Mouse (Mus musculus) stomach, postnatal 0 days (tissue): Measurements from ENCODE around the gene Eml5. TPM values are rescaled to one million over a fixed set of nuclear protein-coding genes. Genes with fewer than 3 reads are reported as not detected.

Experiments used
- ATAC-seq: fragments of 200-750 bp; cut with Nextera tagmentation; 2 replicates; pipeline ENCODE4 v1.8.0; 2017; ENCODE audit not compliant: low FRiP score, low TSS enrichment
- DNase-seq: peaks from one replicate; pipeline ENCODE4 v3.0.0-alpha.2; 2016; ENCODE audit warnings: low spot score
- H3K27ac ChIP-seq: fragments of 300-500 bp; sonication (generic); replicated peaks from 2 replicates; pipeline ENCODE4 v1.5.1; 2014; ENCODE audit warnings: mild to moderate bottlenecking, control low read depth
- H3K27me3 ChIP-seq: fragments of 300-500 bp; sonication (generic); 2 replicates; pipeline ENCODE4 v1.6.1; 2014; ENCODE audit warnings: low read length; ENCODE audit not compliant: control insufficient read depth, insufficient read depth
- H3K36me3 ChIP-seq: fragments of 300-500 bp; sonication (generic); 2 replicates; pipeline ENCODE4 v1.6.1; 2014; ENCODE audit warnings: low read length, mixed read lengths; ENCODE audit not compliant: control insufficient read depth, insufficient read depth
- H3K4me1 ChIP-seq: fragments of 300-500 bp; sonication (generic); replicated peaks from 2 replicates; pipeline ENCODE4 v1.6.1; 2014; ENCODE audit warnings: antibody characterized with exemption; ENCODE audit not compliant: control insufficient read depth, insufficient read depth
- H3K4me2 ChIP-seq: fragments of 300-500 bp; sonication (generic); replicated peaks from 2 replicates; pipeline ENCODE4 v1.6.1; 2014; ENCODE audit warnings: low read depth, mild to moderate bottlenecking, control low read depth, moderate library complexity
- H3K4me3 ChIP-seq: fragments of 300-500 bp; sonication (generic); 2 replicates; pipeline ENCODE4 v1.5.1; 2014; ENCODE audit warnings: low read depth, low read length, control low read depth
- H3K9ac ChIP-seq: fragments of 300-500 bp; sonication (generic); 2 replicates; pipeline ENCODE4 v1.6.1; 2014; ENCODE audit warnings: mild to moderate bottlenecking, low read length, control low read depth, mixed read lengths
- H3K9me3 ChIP-seq: fragments of 300-500 bp; sonication (generic); 2 replicates; pipeline ENCODE4 v1.6.1; 2016; ENCODE audit warnings: low read length; ENCODE audit not compliant: control insufficient read depth
- CTCF ChIP-seq: IDR thresholded peaks from 2 replicates; pipeline ENCODE4 v1.5.1; 2016; ENCODE audit warnings: antibody characterized with exemption, low read depth, mild to moderate bottlenecking, moderate library complexity
- EP300 ChIP-seq: optimal IDR thresholded peaks from 2 replicates; pipeline ENCODE3; 2016; ENCODE audit warnings: antibody characterized with exemption
- WGBS: fragments of 180-500 bp; shearing (Covaris S2); extraction: QIAGEN DNeasy Blood & Tissue Kit; methylation state at CpG from one replicate; pipeline ENCODE4 v1.1.7; 2014; 5-methylcytosine and 5-hydroxymethylcytosine counted together
- polyA plus RNA-seq: library from polyadenylated mRNA; unstranded; fragments of >200 nt; fragmentation: Nextera tagmentation; extraction: Ambion mirVana; gene quantifications from 2 replicates; pipeline ENCODE4 v1.2.1, GENCODE M21; 2015

Eml5 gene
- polyA plus RNA-seq, 1 experiment from 2014 or later: 1.7 TPM

DNA sequence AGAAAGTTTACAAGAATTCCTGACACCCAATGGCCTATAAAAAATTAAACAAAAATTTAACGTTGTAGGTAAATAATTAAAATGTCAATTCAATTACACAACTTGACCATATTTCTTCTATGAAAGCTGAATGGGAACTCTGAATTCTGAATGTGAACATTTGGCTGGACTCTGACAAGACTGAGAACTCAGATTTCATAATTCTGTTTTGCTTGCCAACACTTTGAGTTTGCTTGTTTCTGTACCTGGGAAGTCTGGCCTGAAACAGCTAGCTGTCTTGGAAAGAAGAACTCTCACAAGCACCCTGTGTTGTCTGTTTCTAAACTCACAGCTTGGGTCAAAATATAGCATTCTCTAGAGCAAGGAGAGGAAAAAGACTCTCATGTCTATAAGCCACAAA, 67.4 kb downstream of the Eml5 start:
- Histone ChIP-seq H3K4me1 (no peaks in the 10 kb centered on the region), H3K9me3 (no peaks in the 10 kb centered on the region), H3K36me3 (no peaks in the 10 kb centered on the region), H3K9ac (no peak overlapping the region), H3K27me3 (no peaks in the 10 kb centered on the region), H3K4me2 (no peak overlapping the region), H3K4me3 (no peak overlapping the region), H3K27ac (no peak overlapping the region)
- no peak for TF ChIP-seq EP300
- TF ChIP-seq CTCF: no peak
- WGBS: 38% methylated on average over 1 of the region's 1 CpGs
- DNase-seq (no peak), ATAC-seq (no peak)

DNA sequence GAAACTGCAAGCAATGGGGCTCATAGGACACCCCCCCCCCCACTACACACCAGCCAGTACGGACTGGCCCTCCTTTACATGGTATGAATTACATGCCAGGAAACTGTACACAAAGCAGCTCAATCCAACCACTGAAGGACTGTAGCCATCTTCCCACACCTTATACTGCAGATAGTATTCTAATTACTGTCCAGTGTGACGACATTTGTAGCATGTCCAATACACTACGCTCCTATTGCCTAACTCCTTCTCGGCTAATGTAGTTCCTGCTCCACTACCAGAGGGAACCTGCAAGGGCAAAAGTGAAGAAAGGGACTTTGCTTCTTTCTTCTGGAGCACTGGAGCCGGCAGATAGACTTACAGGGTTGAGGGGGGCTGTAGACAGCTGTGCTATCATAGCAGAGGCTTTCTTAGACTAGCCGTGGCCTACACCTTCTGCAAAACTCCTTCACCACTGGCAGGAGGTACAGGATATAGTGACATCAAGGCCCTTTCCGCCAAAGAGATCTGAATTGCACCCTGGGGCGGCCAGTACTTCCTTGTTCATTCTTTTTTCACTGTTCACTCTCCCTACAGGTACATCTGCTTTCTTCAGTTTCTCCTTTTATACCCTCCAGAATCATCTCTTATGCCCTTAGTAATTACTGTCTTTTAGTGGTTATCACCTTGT, 68.2 kb downstream of the Eml5 start:
- Histone ChIP-seq H3K27me3 (no peaks in the 10 kb centered on the region), H3K4me3 (no peak overlapping the region), H3K36me3 (no peaks in the 10 kb centered on the region), H3K27ac (no peak overlapping the region), H3K4me2 (no peak overlapping the region), H3K4me1 (no peaks in the 10 kb centered on the region), H3K9ac (no peak overlapping the region), H3K9me3 (no peaks in the 10 kb centered on the region)
- TF ChIP-seq CTCF (no peak), EP300 (no peak)
- 77% methylated on average over 8 of the region's 8 CpGs for WGBS
- DNase-seq: no peak
- no peak for ATAC-seq

DNA sequence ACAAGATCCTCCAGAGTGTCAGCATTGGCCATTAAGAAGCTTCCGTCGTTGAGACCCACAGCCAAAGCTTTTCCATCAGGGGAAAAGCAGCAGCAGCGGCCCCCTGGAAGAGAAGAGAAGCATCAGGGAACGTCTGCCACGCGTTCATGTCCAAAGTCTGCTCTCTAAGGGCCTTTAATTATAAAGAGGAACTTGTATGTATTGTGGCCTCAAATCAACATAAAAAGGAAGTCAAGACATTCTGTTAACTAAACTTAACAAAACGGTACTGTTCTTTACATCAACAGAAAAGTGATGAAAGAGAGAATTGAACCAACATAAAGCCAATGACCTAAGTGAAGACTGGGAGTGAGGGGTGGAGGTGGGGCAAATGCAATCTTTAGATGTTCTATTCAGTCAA, 70.2 kb downstream of the Eml5 start:
- WGBS: 76% methylated on average over 7 of the region's 7 CpGs

DNA sequence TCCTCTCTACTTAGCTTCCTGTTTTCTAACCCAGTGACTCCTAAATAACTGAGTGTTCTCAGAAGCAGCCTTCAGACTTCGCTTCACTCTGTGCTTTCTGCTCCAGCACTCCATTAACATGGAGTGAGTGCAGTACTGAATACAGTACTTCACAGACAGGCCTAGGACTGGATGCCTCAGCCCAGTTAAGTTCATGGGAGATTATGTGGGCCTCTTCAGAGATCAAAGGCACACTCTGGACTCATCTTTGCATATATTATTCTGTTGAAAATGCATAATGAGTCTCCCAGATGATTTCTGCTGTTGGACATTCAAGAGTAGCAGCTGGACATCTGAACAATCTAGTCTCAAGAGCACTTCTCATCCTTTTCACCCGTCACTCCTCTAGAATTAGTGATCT, 80.5 kb downstream of the Eml5 start:
- DNase-seq (no peak), ATAC-seq (no peak)
- H3K4me3 ChIP-seq: no peak overlapping the region
- no peaks in the 10 kb centered on the region for H3K9me3 ChIP-seq
- TF ChIP-seq EP300 (no peak), CTCF (no peak)
- H3K27ac ChIP-seq: no peak overlapping the region
- H3K4me1 ChIP-seq: no peaks in the 10 kb centered on the region
- H3K27me3 ChIP-seq: no peaks in the 10 kb centered on the region
- H3K36me3 ChIP-seq: no peaks in the 10 kb centered on the region
- 87% methylated on average over 2 of the region's 2 CpGs for WGBS
- H3K9ac ChIP-seq: no peak overlapping the region
- no peak overlapping the region for H3K4me2 ChIP-seq

More for the DNA sequence above, 70.2 kb downstream of the Eml5 start:
- no peak overlapping the region for H3K9ac ChIP-seq
- H3K4me3 ChIP-seq: no peak overlapping the region
- no peak overlapping the region for H3K27ac ChIP-seq
- no peaks in the 10 kb centered on the region for H3K9me3 ChIP-seq
- no peak for ATAC-seq
- H3K4me1 ChIP-seq: no peaks in the 10 kb centered on the region
- DNase-seq: no peak
- no peak overlapping the region for H3K4me2 ChIP-seq
- no peaks in the 10 kb centered on the region for H3K36me3 ChIP-seq
- TF ChIP-seq CTCF (no peak), EP300 (no peak)
- H3K27me3 ChIP-seq: no peaks in the 10 kb centered on the region

DNA sequence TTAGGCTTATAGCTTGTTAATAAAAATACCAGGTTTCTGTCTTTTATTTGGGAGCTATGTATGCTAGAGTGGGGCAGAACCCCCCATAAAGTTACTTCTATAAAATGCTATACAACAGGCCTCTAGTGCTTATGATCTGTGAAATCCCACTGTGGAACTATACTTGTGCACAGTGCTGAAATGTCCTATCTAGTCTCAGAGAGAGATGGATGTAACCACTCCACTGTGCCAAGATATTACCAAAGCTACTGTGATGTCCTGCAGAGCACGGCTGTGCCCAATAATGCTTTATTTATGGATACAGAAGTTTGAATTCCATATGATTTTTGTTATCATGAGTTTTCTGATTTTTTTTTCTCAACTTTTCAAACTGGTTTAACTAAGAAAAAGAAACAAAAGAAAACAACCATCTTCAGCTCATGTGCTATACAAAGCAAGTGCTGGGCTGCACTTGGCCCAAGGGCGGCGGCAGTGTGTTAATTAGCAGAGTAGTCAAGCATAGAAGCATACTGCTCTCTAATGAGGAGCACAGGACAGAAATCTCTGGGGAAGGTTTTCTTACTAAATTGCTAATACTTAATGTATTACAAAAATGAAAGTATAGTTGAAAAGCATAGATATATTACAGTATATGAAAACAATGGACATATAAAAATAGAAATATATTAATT, 97.1 kb downstream of the Eml5 start:
- TF ChIP-seq EP300 (no peak), CTCF (no peak)
- no peaks in the 10 kb centered on the region for H3K4me1 ChIP-seq
- no peaks in the 10 kb centered on the region for H3K27me3 ChIP-seq
- H3K9me3 ChIP-seq: no peaks in the 10 kb centered on the region
- H3K9ac ChIP-seq: no peak overlapping the region
- no peaks in the 10 kb centered on the region for H3K36me3 ChIP-seq
- H3K4me2 ChIP-seq: no peak overlapping the region
- 86% methylated on average over 3 of the region's 3 CpGs for WGBS
- DNase-seq (no peak), ATAC-seq (no peak)
- no peak overlapping the region for H3K4me3 ChIP-seq
- H3K27ac ChIP-seq: no peak overlapping the region

DNA sequence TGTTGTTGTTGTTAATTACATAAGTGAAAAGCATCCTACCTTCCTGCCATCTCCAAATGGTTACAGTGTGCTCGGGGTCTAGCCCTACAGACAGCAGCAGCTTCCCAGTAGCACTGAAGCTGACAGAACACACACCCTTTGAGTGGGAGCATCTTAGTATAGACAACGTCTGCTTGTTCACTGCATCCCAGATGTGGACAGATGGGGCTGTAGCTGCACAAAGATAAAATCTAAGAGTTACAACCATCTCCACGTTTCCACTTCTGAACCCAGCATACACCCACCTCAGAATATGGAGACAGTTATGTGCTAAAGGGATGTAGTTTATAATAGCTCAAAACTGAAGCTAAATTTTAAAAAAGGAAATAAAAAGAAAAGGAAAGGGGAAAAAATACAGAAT, 99.0 kb downstream of the Eml5 start:
- Histone ChIP-seq H3K4me1 (no peaks in the 10 kb centered on the region), H3K36me3 (no peaks in the 10 kb centered on the region; the same call in 1 of the 2 replicates), H3K4me3 (no peak overlapping the region), H3K27ac (no peak overlapping the region), H3K27me3 (no peaks in the 10 kb centered on the region), H3K9ac (no peak overlapping the region), H3K9me3 (no peaks in the 10 kb centered on the region), H3K4me2 (no peak overlapping the region)
- WGBS: 70% methylated on average over 3 of the region's 3 CpGs
- DNase-seq (no peak), ATAC-seq (no peak)
- no peak for TF ChIP-seq CTCF
- TF ChIP-seq EP300: no peak
